In genomic region chr7:120635821-120636220, GRCm38 (mm10) we compare ENCODE assay signal across 9 mouse cellular contexts. TPM values are rescaled to one million over a fixed set of nuclear protein-coding genes. Genes with fewer than 3 reads are reported as not detected.
DNase-seq lines count a peak whose midpoint lies in the region; ATAC-seq and TF ChIP-seq lines count a peak whose summit lies in the region.
"Had no signal": no experiment of that assay in that cellular context is flagged by ENCODE, and none has a peak within 500 bp of the region (broad histone marks: within the 10 kb centered on the region; RNA-seq: fewer than 3 reads in every experiment).

No protein-coding gene starts in this region.

- H3K36me3 ChIP-seq in heart, embryonic 14.5 days (ENCODE audit: control insufficient read depth, insufficient read depth, low read length): peaks cover 35% of the 10 kb centered on the region
- H3K36me3 ChIP-seq in liver, embryonic 12.5 days: peaks cover 33% of the 10 kb centered on the region
- H3K36me3 ChIP-seq in stomach, embryonic 15.5 days: peaks cover 21% of the 10 kb centered on the region

- no peak for DNase-seq in left cerebral cortex, adult 2 months (ENCODE audit: extremely low spot score in 1 of 2, low spot score in 2 of 2)
- DNase-seq in left cerebral cortex, adult 8-10 months (ENCODE audit: low spot score in 2 of 2): no peak
- peak; percentile 15 for DNase-seq in brain, adult 2 months (ENCODE audit: low read depth, low spot score)
- DNase-seq in right cerebral cortex, postnatal 4 days: no peak
- no peak for DNase-seq in ovary, postnatal 10 days (ENCODE audit: low spot score)

- no peaks in the 10 kb centered on the region for H3K27me3 ChIP-seq in heart, embryonic 14.5 days (ENCODE audit: control insufficient read depth, insufficient read depth, low read length)
- no peaks in the 10 kb centered on the region for H3K27me3 ChIP-seq in liver, embryonic 12.5 days (replicated peaks)
- H3K27me3 ChIP-seq in stomach, embryonic 15.5 days (replicated peaks): no peaks in the 10 kb centered on the region

- peak overlapping the region; percentile 84 for H3K4me2 ChIP-seq in heart, embryonic 14.5 days (ENCODE audit: low read length)
- H3K4me2 ChIP-seq in liver, embryonic 12.5 days: peak overlapping the region; percentile 83
- H3K4me2 ChIP-seq in stomach, embryonic 15.5 days: peak overlapping the region; percentile 61

- peak overlapping the region; percentile 87 for H3K4me3 ChIP-seq in left cerebral cortex, adult 2 months
- peak overlapping the region; percentile 95 to 100 for H3K4me3 ChIP-seq in heart, embryonic 14.5 days (ENCODE audit: control insufficient read depth in 1 of 2, insufficient read depth in 1 of 2, low read depth in 1 of 2, low read length in 2 of 2)
- H3K4me3 ChIP-seq in liver, embryonic 12.5 days: peak overlapping the region; percentile 97
- peak overlapping the region; percentile 94 for H3K4me3 ChIP-seq in stomach, embryonic 15.5 days (replicated peaks)

- H3K9me3 ChIP-seq in heart, embryonic 14.5 days (ENCODE audit: control insufficient read depth, low read length): no peaks in the 10 kb centered on the region
- no peaks in the 10 kb centered on the region for H3K9me3 ChIP-seq in liver, embryonic 12.5 days (replicated peaks)
- H3K9me3 ChIP-seq in stomach, embryonic 15.5 days: no peaks in the 10 kb centered on the region

- ATAC-seq in heart, embryonic 14.5 days (ENCODE audit: insufficient number of reproducible peaks, insufficient read depth, low FRiP score, low read depth): no peak
- 0 out of 2 replicates have a peak, but pooled peaks have one; percentile 13 for ATAC-seq in liver, embryonic 12.5 days
- ATAC-seq in stomach, embryonic 15.5 days (ENCODE audit: insufficient read depth, low FRiP score, low read depth): no peak

- WGBS in heart, embryonic 14.5 days: under 1% methylated on average over 11 of the region's 11 CpGs
- under 1% methylated on average over 11 of the region's 11 CpGs for WGBS in liver, embryonic 12.5 days (ENCODE audit: insufficient replicate concordance)
- under 1% methylated on average over 11 of the region's 11 CpGs for WGBS in stomach, embryonic 15.5 days

- intact Hi-C loops in left cerebral cortex, adult 2 months (cut with DNase I): loop anchor here (10.0 kb wide), 2 partner anchors 399 to 489 kb away; partner anchors contain the start of gene Mettl9

- H3K27ac ChIP-seq in left cerebral cortex, adult 2 months: peak overlapping the region; percentile 97; the same call in 1 of the 2 replicates
- peak overlapping the region; percentile 97 to 99 for H3K27ac ChIP-seq in heart, embryonic 14.5 days (replicated peaks in 1 of 2; ENCODE audit: control insufficient read depth in 1 of 2, insufficient read depth in 1 of 2, low read depth in 2 of 2, low read length in 2 of 2)
- H3K27ac ChIP-seq in liver, embryonic 12.5 days: peak overlapping the region; percentile 87
- peak overlapping the region; percentile 86; the same call in 1 of the 2 replicates for H3K27ac ChIP-seq in stomach, embryonic 15.5 days

- H3K4me1 ChIP-seq in heart, embryonic 14.5 days (ENCODE audit: control insufficient read depth in 2 of 2, insufficient read depth in 2 of 2, low read length in 2 of 2): peaks cover 4 to 15% of the 10 kb centered on the region in 2 experiments
- peaks cover 24% of the 10 kb centered on the region for H3K4me1 ChIP-seq in liver, embryonic 12.5 days
- peaks cover 8% of the 10 kb centered on the region; the same call in 1 of the 2 replicates for H3K4me1 ChIP-seq in stomach, embryonic 15.5 days

- peak overlapping the region; percentile 99 for H3K9ac ChIP-seq in heart, embryonic 14.5 days (ENCODE audit: low read length)
- H3K9ac ChIP-seq in liver, embryonic 12.5 days: peak overlapping the region; percentile 96
- peak overlapping the region; percentile 87 for H3K9ac ChIP-seq in stomach, embryonic 15.5 days

- TF ChIP-seq CTCF in left cerebral cortex, adult 2 months (IDR thresholded peaks at IDR 0.05): no peak

RNA-seq across cellular contexts. Expression of gene Uqcrc2, which starts 0.8 kb away (rescaled TPM):
- 100 to 1,000 TPM; 234 to 239 TPM for total RNA-seq in left cerebral cortex, adult 2 months (2021)
- 100 to 1,000 TPM; 248 to 256 (median 249) TPM for total RNA-seq in left cerebral cortex, adult 8-10 months (2022)
- polyA plus RNA-seq in heart, embryonic 14.5 days (2014; fragmentation: Nextera tagmentation; extraction: Ambion mirVana): 531 and 532 TPM in 2 replicates
- polyA plus RNA-seq in liver, embryonic 12.5 days (2016; fragmentation: Nextera tagmentation; extraction: Ambion mirVana): 150 and 160 TPM in 2 replicates
- polyA plus RNA-seq in stomach, embryonic 15.5 days (2015; fragmentation: Nextera tagmentation; extraction: Ambion mirVana): 197 and 221 TPM in 2 replicates

RNA-seq across cellular contexts. Expression of gene Pdzd9, which starts 34.3 kb away (rescaled TPM):
- not detected for total RNA-seq in left cerebral cortex, adult 2 months (2021)
- under 1 TPM in 2 of 4 experiments, not detected in 2; 0.17 to 0.39 TPM for total RNA-seq in left cerebral cortex, adult 8-10 months (2022)
- polyA plus RNA-seq in heart, embryonic 14.5 days (2014; fragmentation: Nextera tagmentation; extraction: Ambion mirVana): 0.28 and 0.41 TPM in 2 replicates
- 0.13 and 0.17 TPM in 2 replicates for polyA plus RNA-seq in liver, embryonic 12.5 days (2016; fragmentation: Nextera tagmentation; extraction: Ambion mirVana)
- 0.28 and 0.44 TPM in 2 replicates for polyA plus RNA-seq in stomach, embryonic 15.5 days (2015; fragmentation: Nextera tagmentation; extraction: Ambion mirVana)
- total RNA-seq: heart, adult 18-20 months had no signal

RNA-seq across cellular contexts. Expression of gene Mosmo, which starts 41.6 kb away (rescaled TPM):
- total RNA-seq in left cerebral cortex, adult 2 months (2021): 10 to 100 TPM; 71.2 to 82.8 TPM
- 10 to 100 TPM; 69.0 to 88.6 (median 73.7) TPM for total RNA-seq in left cerebral cortex, adult 8-10 months (2022)
- 14.5 and 14.9 TPM in 2 replicates for polyA plus RNA-seq in heart, embryonic 14.5 days (2014; fragmentation: Nextera tagmentation; extraction: Ambion mirVana)
- 9.4 and 10.7 TPM in 2 replicates for polyA plus RNA-seq in liver, embryonic 12.5 days (2016; fragmentation: Nextera tagmentation; extraction: Ambion mirVana)
- polyA plus RNA-seq in stomach, embryonic 15.5 days (2015; fragmentation: Nextera tagmentation; extraction: Ambion mirVana): 11.1 and 13.5 TPM in 2 replicates
